Mouse (Mus musculus): Measurements from ENCODE around the gene Zfp65. TPM values are rescaled to one million over a fixed set of nuclear protein-coding genes. Genes with fewer than 3 reads are reported as not detected.
"Not testable (repeated sequence)": the region's sequence is repeated elsewhere in the genome, so short reads cannot be mapped to it uniquely, and the experiment has no call there.

Gene Zfp65
- total and polyA plus RNA-seq, 2 experiments from 2014 or later: 5.6 to 23.5 TPM

DNA sequence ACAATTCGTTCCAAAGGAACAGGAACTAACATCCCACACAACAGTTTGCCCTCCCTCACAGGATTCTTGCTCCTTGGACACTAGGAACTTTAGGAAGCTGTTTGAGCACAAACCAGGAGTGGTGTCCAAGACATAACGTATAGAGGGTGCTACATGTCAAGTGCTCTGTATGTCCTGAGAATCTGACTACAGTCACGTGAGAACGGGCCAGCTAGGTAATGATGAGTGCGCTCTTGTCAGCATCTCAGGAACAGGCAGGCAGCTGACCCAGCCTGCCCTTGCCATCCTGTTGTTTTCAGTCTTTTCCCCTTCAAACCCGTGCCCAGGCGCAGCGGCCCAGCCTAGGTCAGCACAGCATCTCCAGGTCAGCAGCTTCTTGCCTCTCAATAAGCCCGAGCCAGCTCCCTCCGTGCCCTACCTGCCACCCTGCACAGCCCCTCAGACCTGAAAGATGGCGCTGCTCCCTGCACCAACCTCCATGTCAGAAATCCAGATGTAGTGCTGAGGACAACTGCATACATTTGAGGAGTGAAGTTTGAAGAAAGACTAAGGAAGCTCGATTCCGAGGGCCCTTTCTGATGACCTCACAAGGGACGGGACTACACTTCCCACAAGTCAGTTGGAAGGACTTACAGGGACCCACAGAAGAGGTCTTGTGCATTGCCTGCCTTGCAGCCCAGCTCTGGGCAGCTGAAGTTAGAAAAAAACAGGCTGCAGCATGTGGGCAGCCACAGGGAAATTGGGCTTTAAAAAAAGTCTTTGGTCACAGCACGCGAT, 45.8 kb downstream of the Zfp65 start:
- TF ChIP-seq CTCF (IDR thresholded peaks at IDR 0.05; ENCODE audit: low read depth): peak; percentile 51
- WGBS: 12% methylated on average over 16 of the region's 16 CpGs
- H3K27me3 ChIP-seq (ENCODE audit: insufficient read depth, low read length); H3K9me3 ChIP-seq (ENCODE audit: low read length); H3K27ac ChIP-seq (ENCODE audit: low read depth, low read length); H3K4me1 ChIP-seq (ENCODE audit: insufficient read depth); H3K36me3 ChIP-seq (ENCODE audit: insufficient read depth): not testable (repeated sequence)
- Histone ChIP-seq H3K4me3 (ENCODE audit: low read depth, low read length) (peak overlapping the region; percentile 59), H3K4me2 (ENCODE audit: low read depth) (peak overlapping the region; percentile 76), H3K9ac (peak overlapping the region; percentile 67)
- ATAC-seq (peak; percentile 100), DNase-seq (peak; percentile 90)

GRCm38 (mm10) chr13:67674902-67675301, 54.1 kb downstream of the Zfp65 start:
- Histone ChIP-seq H3K9me3 (ENCODE audit: low read length) (no peaks in the 10 kb centered on the region), H3K27ac (ENCODE audit: low read depth, low read length) (no peak overlapping the region), H3K4me1 (ENCODE audit: insufficient read depth) (no peaks in the 10 kb centered on the region), H3K4me3 (ENCODE audit: low read depth, low read length) (no peak overlapping the region), H3K9ac (no peak overlapping the region), H3K4me2 (ENCODE audit: low read depth) (no peak overlapping the region), H3K27me3 (ENCODE audit: insufficient read depth, low read length) (no peaks in the 10 kb centered on the region), H3K36me3 (ENCODE audit: insufficient read depth) (peaks cover 4% of the 10 kb centered on the region; the same call in 1 of the 2 replicates)
- WGBS: 91% methylated on average over 2 of the region's 2 CpGs
- ATAC-seq (no peak), DNase-seq (no peak)
- no peak for TF ChIP-seq CTCF (IDR thresholded peaks at IDR 0.05; ENCODE audit: low read depth)

Other genes with a start within 250 kb of the Zfp65 start
- gene Zfp874b, start 244.9 kb downstream of the Zfp65 start, total RNA-seq (2014; rRNA removed): 9.3 and 17.5 TPM in 2 replicates
- gene Zfp874b, start 244.9 kb downstream of the Zfp65 start, polyA plus RNA-seq (2015; fragmentation: Nextera tagmentation; extraction: Ambion mirVana): 2.3 TPM in 2 replicates
- 4.9 and 9.2 TPM in 2 replicates for gene Zfp58, start 228.6 kb downstream of the Zfp65 start, total RNA-seq (2014; rRNA removed)
- gene Zfp58, start 228.6 kb downstream of the Zfp65 start, polyA plus RNA-seq (2015; fragmentation: Nextera tagmentation; extraction: Ambion mirVana): 3.6 and 4.9 TPM in 2 replicates
- 0.43 TPM in 1 of 2 replicates, not detected in the other for gene Gm26965, start 203.0 kb downstream of the Zfp65 start, total RNA-seq (2014; rRNA removed)
- gene Gm26965, start 203.0 kb downstream of the Zfp65 start, polyA plus RNA-seq (2015; fragmentation: Nextera tagmentation; extraction: Ambion mirVana): 0.19 TPM in 1 of 2 replicates, not detected in the other
- 26.8 and 29.2 TPM in 2 replicates for gene Zfp87, start 203.0 kb downstream of the Zfp65 start, total RNA-seq (2014; rRNA removed)
- gene Zfp87, start 203.0 kb downstream of the Zfp65 start, polyA plus RNA-seq (2015; fragmentation: Nextera tagmentation; extraction: Ambion mirVana): 33.9 and 40.1 TPM in 2 replicates
- gene Zfp748, start 175.3 kb downstream of the Zfp65 start, total RNA-seq (2014; rRNA removed): 19.3 and 20.9 TPM in 2 replicates
- gene Zfp748, start 175.3 kb downstream of the Zfp65 start, polyA plus RNA-seq (2015; fragmentation: Nextera tagmentation; extraction: Ambion mirVana): 6.8 and 7.1 TPM in 2 replicates
- 17.9 and 18.9 TPM in 2 replicates for gene Zfp729b, start 119.5 kb downstream of the Zfp65 start, total RNA-seq (2014; rRNA removed)
- 4.2 and 4.3 TPM in 2 replicates for gene Zfp729b, start 119.5 kb downstream of the Zfp65 start, polyA plus RNA-seq (2015; fragmentation: Nextera tagmentation; extraction: Ambion mirVana)
- gene Gm49345, start 91.4 kb downstream of the Zfp65 start, total RNA-seq (2014; rRNA removed): not detected in 2 replicates
- 1.7 and 2.2 TPM in 2 replicates for gene Gm49345, start 91.4 kb downstream of the Zfp65 start, polyA plus RNA-seq (2015; fragmentation: Nextera tagmentation; extraction: Ambion mirVana)
- gene Zfp729a, start 91.4 kb downstream of the Zfp65 start, total RNA-seq (2014; rRNA removed): 7.8 and 9.1 TPM in 2 replicates
- gene Zfp729a, start 91.4 kb downstream of the Zfp65 start, polyA plus RNA-seq (2015; fragmentation: Nextera tagmentation; extraction: Ambion mirVana): 2.6 and 3.1 TPM in 2 replicates
- gene Zfp738, start 42.1 kb downstream of the Zfp65 start, total RNA-seq (2014; rRNA removed): 18.6 and 20.5 TPM in 2 replicates
- gene Zfp738, start 42.1 kb downstream of the Zfp65 start, polyA plus RNA-seq (2015; fragmentation: Nextera tagmentation; extraction: Ambion mirVana): 5.9 and 7.5 TPM in 2 replicates
- 11.5 and 12.1 TPM in 2 replicates for gene Zfp85, start 26.1 kb upstream of the Zfp65 start, total RNA-seq (2014; rRNA removed)
- 3.8 and 4.1 TPM in 2 replicates for gene Zfp85, start 26.1 kb upstream of the Zfp65 start, polyA plus RNA-seq (2015; fragmentation: Nextera tagmentation; extraction: Ambion mirVana)
- gene Zfp493, start 50.5 kb upstream of the Zfp65 start, total RNA-seq (2014; rRNA removed): 4.8 and 7.6 TPM in 2 replicates
- 1.1 and 1.3 TPM in 2 replicates for gene Zfp493, start 50.5 kb upstream of the Zfp65 start, polyA plus RNA-seq (2015; fragmentation: Nextera tagmentation; extraction: Ambion mirVana)
- gene Zfp273, start 84.6 kb upstream of the Zfp65 start, total RNA-seq (2014; rRNA removed): 14.5 and 14.7 TPM in 2 replicates
- gene Zfp273, start 84.6 kb upstream of the Zfp65 start, polyA plus RNA-seq (2015; fragmentation: Nextera tagmentation; extraction: Ambion mirVana): 7.4 and 8.7 TPM in 2 replicates
- 3.4 and 4.3 TPM in 2 replicates for gene Gm10037, start 101.9 kb upstream of the Zfp65 start, total RNA-seq (2014; rRNA removed)
- 4.4 and 5.8 TPM in 2 replicates for gene Gm10037, start 101.9 kb upstream of the Zfp65 start, polyA plus RNA-seq (2015; fragmentation: Nextera tagmentation; extraction: Ambion mirVana)
- not detected in 2 replicates for gene BC048507, start 134.2 kb upstream of the Zfp65 start, total RNA-seq (2014; rRNA removed)
- not detected in 2 replicates for gene BC048507, start 134.2 kb upstream of the Zfp65 start, polyA plus RNA-seq (2015; fragmentation: Nextera tagmentation; extraction: Ambion mirVana)